Mouse (Mus musculus) embryonic stem cell, embryonic (primary cell): ENCODE results near the gene Aldh4a1.

Source experiments
- CTCF ChIA-PET, 4 experiments: fragments of 300-600 bp in 2 of 4; fragments of 350-600 bp in 2 of 4; sonication (Branson Sonifier 250); formaldehyde crosslinking; loops; one replicate each; lab custom pipeline; 2022; ENCODE audit warnings: inconsistent platforms in 2 of 4; lab: Charles Lee
- POLR2A ChIA-PET, 4 experiments: fragments of 300-600 bp in 2 of 4; fragments of 350-600 bp in 2 of 4; sonication (Branson Sonifier 250); formaldehyde crosslinking; loops; one replicate each; lab custom pipeline; 2022; ENCODE audit warnings: antibody characterized with exemption in 4 of 4, inconsistent platforms in 1 of 4; lab: Charles Lee

The Aldh4a1 gene

GRCm38 (mm10) chr4:139646916-139647315 is 24.2 kb downstream of the Aldh4a1 start:
- ChIA-PET POLR2A (interaction anchor here in 3 of 4 experiments (0.5 to 1.3 kb wide), 7 partner anchors 9 to 336 kb away, joined by 3 to 6 read pairs (median 3); partner anchors contain the start of gene Aldh4a1 (in 1 of the 3)), CTCF (interaction anchor here (0.6 to 2.8 kb wide), 46 partner anchors 8 to 1340 kb away, joined by 3 to 17 read pairs (median 4); partner anchors contain the start of genes Aldh4a1 (in 2 of the 4), Atp13a2 (in 1 of the 4) and Gm21969 (in 1 of the 4))

- ChIA-PET POLR2A (interaction anchor here in 2 of 4 experiments (0.6 to 1.1 kb wide), 2 partner anchors 9 to 912 kb away, joined by 3 read pairs; no protein-coding TSS in a partner anchor), CTCF (interaction anchor here in 3 of 4 experiments (0.5 to 1.1 kb wide), 4 partner anchors 76 to 208 kb away, joined by 3 to 5 read pairs (median 3); no protein-coding TSS in a partner anchor)
These were observed 27.5 kb downstream of the Aldh4a1 start for GRCm38 (mm10) chr4:139650086-139650743.

- ChIA-PET CTCF (interaction anchor here in 3 of 4 experiments (0.6 to 1.1 kb wide), 3 partner anchors 77 to 208 kb away, joined by 3 read pairs; no protein-coding TSS in a partner anchor), POLR2A (interaction anchor here in 1 of 4 experiments (0.6 kb wide), 1 partner anchor 912 kb away, joined by 3 read pairs; no protein-coding TSS in a partner anchor)
These were observed 28.2 kb downstream of the Aldh4a1 start for GRCm38 (mm10) chr4:139650907-139651306.

GRCm38 (mm10) chr4:139653238-139653637 is 30.6 kb downstream of the Aldh4a1 start, which contains the start of gene Tas1r2:
Gene Tas1r2 (plus strand): TSS chr4:139653538.
- ChIA-PET CTCF (interaction anchor here in 2 of 4 experiments (1.1 to 1.3 kb wide), 2 partner anchors 9 kb away, joined by 4 read pairs; no protein-coding TSS in a partner anchor), POLR2A (interaction anchor here in 1 of 4 experiments (1.4 kb wide), 1 partner anchor 8 kb away, joined by 3 read pairs; no protein-coding TSS in a partner anchor)

GRCm38 (mm10) chr4:139661897-139662296 is 39.2 kb downstream of the Aldh4a1 start:
- CTCF ChIA-PET = interaction anchor here in 2 of 4 experiments (1.2 to 4.0 kb wide), 3 partner anchors 18 to 26 kb away, joined by 3 to 16 read pairs (median 4); no protein-coding TSS in a partner anchor
- POLR2A ChIA-PET = interaction anchor here in 1 of 4 experiments (0.8 kb wide), 1 partner anchor 9 kb away, joined by 3 read pairs; the partner anchor contains the start of gene Tas1r2

- POLR2A ChIA-PET = interaction anchor here in 1 of 4 experiments (0.6 kb wide), 1 partner anchor 431 kb away, joined by 3 read pairs; no protein-coding TSS in a partner anchor
- CTCF ChIA-PET = interaction anchor here (0.6 to 2.4 kb wide), 12 partner anchors 20 to 1240 kb away, joined by 3 to 10 read pairs (median 4); no protein-coding TSS in a partner anchor
These were observed 45.0 kb downstream of the Aldh4a1 start for GRCm38 (mm10) chr4:139667632-139668031.

- ChIA-PET CTCF (interaction anchor here (0.7 to 2.4 kb wide), 20 partner anchors 8 to 202 kb away, joined by 3 to 10 read pairs (median 4); partner anchors contain the start of genes Aldh4a1 (in 1 of the 4) and Gm21969 (in 1 of the 4)), POLR2A (no interaction called here)
These were observed 47.2 kb downstream of the Aldh4a1 start for GRCm38 (mm10) chr4:139669847-139670246.

GRCm38 (mm10) chr4:139675696-139676095 is 53.0 kb downstream of the Aldh4a1 start:
- ChIA-PET POLR2A (interaction anchor here in 1 of 4 experiments (0.6 kb wide), 1 partner anchor 1048 kb away, joined by 4 read pairs; no protein-coding TSS in a partner anchor), CTCF (no interaction called here)

- POLR2A ChIA-PET = interaction anchor here in 1 of 4 experiments (1.0 kb wide), 1 partner anchor 67 kb away, joined by 3 read pairs; no protein-coding TSS in a partner anchor
- CTCF ChIA-PET = interaction anchor here in 3 of 4 experiments (0.7 to 1.9 kb wide), 15 partner anchors 12 to 384 kb away, joined by 3 to 17 read pairs (median 4); no protein-coding TSS in a partner anchor
These were observed 61.3 kb downstream of the Aldh4a1 start for GRCm38 (mm10) chr4:139683728-139684638.

- ChIA-PET CTCF (interaction anchor here (0.6 to 1.9 kb wide), 19 partner anchors 11 to 383 kb away, joined by 3 to 17 read pairs (median 4); no protein-coding TSS in a partner anchor), POLR2A (interaction anchor here in 1 of 4 experiments (1.0 kb wide), 1 partner anchor 68 kb away, joined by 3 read pairs; no protein-coding TSS in a partner anchor)
These were observed 62.0 kb downstream of the Aldh4a1 start for GRCm38 (mm10) chr4:139684639-139685017.

- CTCF ChIA-PET = no interaction called here
- POLR2A ChIA-PET = no interaction called here
These were observed 65.4 kb downstream of the Aldh4a1 start for GRCm38 (mm10) chr4:139688058-139688457.

- POLR2A ChIA-PET = no interaction called here
- CTCF ChIA-PET = interaction anchor here in 2 of 4 experiments (0.7 to 0.8 kb wide), 2 partner anchors 163 to 655 kb away, joined by 3 read pairs; no protein-coding TSS in a partner anchor
These were observed 67.1 kb downstream of the Aldh4a1 start for GRCm38 (mm10) chr4:139689627-139690269.

- CTCF ChIA-PET = interaction anchor here in 3 of 4 experiments (0.6 to 0.9 kb wide), 4 partner anchors 24 to 409 kb away, joined by 3 to 4 read pairs (median 4); no protein-coding TSS in a partner anchor
- POLR2A ChIA-PET = no interaction called here
These were observed 70.6 kb downstream of the Aldh4a1 start for GRCm38 (mm10) chr4:139693315-139693714.

GRCm38 (mm10) chr4:139697755-139698154 is 75.1 kb downstream of the Aldh4a1 start:
- POLR2A ChIA-PET = interaction anchor here in 2 of 4 experiments (0.5 to 1.1 kb wide), 4 partner anchors 37 to 196 kb away, joined by 3 to 4 read pairs (median 4); no protein-coding TSS in a partner anchor
- CTCF ChIA-PET = interaction anchor here in 1 of 4 experiments (0.6 to 1.3 kb wide), 4 partner anchors 13 to 1086 kb away, joined by 4 to 5 read pairs (median 4); no protein-coding TSS in a partner anchor

- POLR2A ChIA-PET = interaction anchor here in 1 of 4 experiments (0.7 kb wide), 1 partner anchor 15 kb away, joined by 8 read pairs; no protein-coding TSS in a partner anchor
These were observed 75.9 kb downstream of the Aldh4a1 start for GRCm38 (mm10) chr4:139698602-139699001.

More at GRCm38 (mm10) chr4:139698602-139699001, 75.9 kb downstream of the Aldh4a1 start:
- CTCF ChIA-PET = interaction anchor here in 3 of 4 experiments (0.7 to 1.3 kb wide), 5 partner anchors 14 to 173 kb away, joined by 4 to 10 read pairs (median 8); no protein-coding TSS in a partner anchor
